Mouse (Mus musculus): ENCODE measurements at regions not wholly inside any gene's neighbourhood (a gene's known extent, or its start where the extent isn't known, plus 50 kb on each side); places are given as distances from the start of the nearest gene placed in this dataset.

DNA sequence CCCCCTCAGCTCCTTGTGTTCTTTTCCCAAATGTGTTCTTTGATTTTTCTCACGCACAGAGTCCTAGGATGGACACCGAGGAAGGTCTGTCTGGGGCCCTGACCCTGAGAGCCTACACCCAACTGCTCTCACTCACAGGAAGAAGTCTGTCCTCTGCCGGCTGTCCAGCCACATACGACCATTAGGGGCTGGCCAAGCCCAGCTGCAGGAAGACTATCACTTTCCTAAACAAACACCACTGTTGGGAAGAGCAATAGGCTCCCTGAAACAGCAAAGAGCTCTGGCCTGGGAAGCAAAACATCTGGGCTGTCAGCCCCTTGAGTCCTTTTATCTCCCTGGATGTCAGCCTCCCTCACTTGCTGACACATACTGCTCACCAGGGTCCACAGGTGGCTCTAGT, 224.8 kb upstream of the Far2 start:
- DNase-seq (ENCODE audit: low spot score in 2 of 2): no peak

DNA sequence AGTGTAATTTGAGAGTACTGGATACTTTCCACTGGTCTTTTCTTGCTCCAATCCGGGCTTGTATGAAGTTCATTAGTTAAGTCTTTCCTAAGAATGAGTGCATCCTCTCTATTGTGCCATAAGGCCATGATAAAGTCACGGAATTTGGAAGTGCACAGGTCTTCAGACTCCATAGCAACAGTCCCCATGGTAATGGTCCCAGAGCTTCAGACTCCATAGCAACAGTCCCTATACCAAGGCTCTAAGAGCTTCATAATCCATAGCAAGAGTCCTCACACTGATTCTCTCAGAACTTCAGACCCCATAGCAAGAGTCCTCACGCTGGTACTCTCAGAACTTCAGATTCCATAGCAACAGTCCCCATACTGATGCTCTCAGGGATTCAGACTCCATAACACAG, 214.5 kb upstream of the Far2 start:
- DNase-seq (ENCODE audit: low spot score in 2 of 2): no peak

DNA sequence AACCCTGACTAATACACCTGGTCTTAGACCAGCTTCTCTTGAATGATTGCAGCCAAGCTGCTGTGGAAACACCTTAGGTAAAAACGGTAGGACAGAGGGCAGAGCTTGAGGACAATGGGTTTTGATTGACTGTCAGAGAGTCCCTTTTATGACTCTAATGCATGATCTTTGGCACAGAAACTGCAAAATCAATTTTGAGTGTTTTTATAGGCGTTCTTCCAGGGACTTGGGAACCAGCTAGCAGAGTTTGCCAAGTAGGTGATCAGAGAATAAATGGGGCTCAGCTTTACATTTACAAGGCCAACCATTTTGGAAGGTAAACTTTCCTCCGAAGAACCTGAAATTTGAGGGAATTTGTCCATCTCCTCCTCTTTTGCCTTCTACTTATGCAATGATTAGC, 213.6 kb upstream of the Far2 start:
- no peak for DNase-seq (ENCODE audit: low spot score in 2 of 2)

- no peak for DNase-seq (ENCODE audit: low spot score in 2 of 2)
These were observed 208.2 kb upstream of the Far2 start for GRCm38 (mm10) chr6:147838846-147839245.

- no peak for DNase-seq (ENCODE audit: low spot score in 2 of 2)
These were observed 197.1 kb upstream of the Far2 start for GRCm38 (mm10) chr6:147849988-147850387.

DNA sequence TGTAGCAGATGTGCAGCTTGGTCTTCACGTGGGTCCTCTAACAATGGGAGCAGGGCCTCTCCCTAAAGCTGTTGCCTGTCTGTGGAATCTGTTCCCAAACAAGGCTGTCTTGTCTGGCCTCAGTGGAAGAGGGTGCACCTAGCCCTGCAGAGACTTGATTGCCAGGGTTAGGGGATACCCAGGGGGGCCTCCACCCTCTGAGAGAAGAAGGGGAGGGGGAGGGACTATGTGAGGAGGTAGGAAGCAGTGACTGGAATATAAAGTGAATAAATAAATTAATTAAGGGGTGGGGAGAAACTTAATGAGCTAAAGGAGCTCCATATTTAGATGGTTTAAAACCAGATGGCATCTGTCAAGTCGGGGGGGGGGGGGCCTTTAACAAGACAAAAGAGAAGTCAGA, 185.9 kb upstream of the Far2 start:
- no peak for DNase-seq (ENCODE audit: low spot score in 2 of 2)

DNA sequence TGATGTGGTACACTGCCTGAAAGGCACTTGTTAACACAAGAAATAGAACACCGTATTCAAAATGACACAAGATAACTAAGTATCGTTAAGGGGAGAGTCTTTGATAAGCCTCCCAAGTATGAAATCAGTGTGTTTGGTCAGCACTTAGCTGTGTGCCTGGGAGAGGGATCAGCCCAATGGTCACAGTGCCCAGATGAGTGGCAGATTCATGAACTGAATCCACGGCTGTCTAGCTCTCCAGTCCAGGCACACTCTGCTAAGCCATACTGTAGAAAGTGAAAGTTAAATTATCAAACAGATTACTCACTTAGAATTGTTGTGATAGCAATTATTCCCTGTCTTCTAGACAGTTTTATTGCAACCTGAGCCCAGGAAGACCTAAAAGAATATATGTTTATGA, 176.0 kb upstream of the Far2 start:
- DNase-seq (ENCODE audit: low spot score in 2 of 2): no peak

- DNase-seq (ENCODE audit: low spot score in 2 of 2): no peak
These were observed 173.9 kb upstream of the Far2 start for GRCm38 (mm10) chr6:147873173-147873572.

DNA sequence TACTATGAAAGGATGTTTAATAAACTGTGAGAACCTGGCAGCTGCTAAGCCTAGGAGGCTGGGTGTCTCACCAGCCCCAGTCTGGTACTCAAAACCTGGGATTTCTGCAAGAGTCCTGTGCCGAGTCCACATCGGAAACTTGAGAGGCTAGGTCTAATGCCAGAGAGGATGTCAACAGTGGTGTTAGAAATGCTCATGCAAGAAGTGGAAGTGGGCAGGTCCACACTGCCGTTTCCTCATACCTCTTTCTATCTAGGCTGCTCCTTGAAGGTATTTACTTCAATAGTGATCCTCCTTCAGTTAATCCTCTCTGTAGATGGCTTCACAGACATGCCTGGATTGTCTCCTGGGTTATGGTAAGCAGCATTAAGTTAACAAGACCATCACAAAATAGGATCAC, 168.6 kb upstream of the Far2 start:
- DNase-seq (ENCODE audit: low spot score in 2 of 2): no peak

- DNase-seq (ENCODE audit: low spot score in 2 of 2): no peak
These were observed 161.2 kb upstream of the Far2 start for GRCm38 (mm10) chr6:147885902-147886301.

GRCm38 (mm10) chr6:147919697-147920096, 127.4 kb upstream of the Far2 start:
- DNase-seq (ENCODE audit: low spot score in 2 of 2): no peak

GRCm38 (mm10) chr6:147921091-147921490, 126.0 kb upstream of the Far2 start:
- DNase-seq (ENCODE audit: low spot score in 2 of 2): no peak

- no peak for DNase-seq (ENCODE audit: low spot score in 2 of 2)
These were observed 124.6 kb upstream of the Far2 start for GRCm38 (mm10) chr6:147922506-147922905.

- DNase-seq (ENCODE audit: low spot score in 2 of 2): no peak
These were observed 123.8 kb upstream of the Far2 start for GRCm38 (mm10) chr6:147923246-147923645.

GRCm38 (mm10) chr6:147928951-147929350, 118.1 kb upstream of the Far2 start:
- no peak for DNase-seq (ENCODE audit: low spot score in 2 of 2)

DNA sequence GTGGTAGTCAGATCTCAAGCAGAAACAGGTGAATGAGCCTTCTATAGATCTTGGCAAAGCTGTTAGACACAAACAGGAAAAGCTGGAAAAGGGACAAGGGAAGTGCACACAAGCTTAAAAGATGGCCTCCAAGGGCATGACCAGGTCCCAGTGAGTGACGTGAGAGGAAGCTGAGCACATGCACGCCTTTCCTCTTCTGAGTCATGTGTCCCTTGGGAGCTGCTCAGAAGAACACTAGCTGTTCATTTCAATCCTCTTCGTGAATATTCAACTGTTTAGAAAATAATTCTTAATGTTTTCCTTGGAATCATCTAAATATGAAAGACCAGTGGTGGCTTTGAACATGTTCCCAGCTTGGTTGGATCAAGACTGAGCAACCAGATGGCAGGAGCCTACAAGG, 103.0 kb upstream of the Far2 start:
- DNase-seq (ENCODE audit: low spot score in 2 of 2): no peak

- no peak for DNase-seq (ENCODE audit: low spot score in 2 of 2)
These were observed 102.0 kb upstream of the Far2 start for GRCm38 (mm10) chr6:147944940-147945676.

DNA sequence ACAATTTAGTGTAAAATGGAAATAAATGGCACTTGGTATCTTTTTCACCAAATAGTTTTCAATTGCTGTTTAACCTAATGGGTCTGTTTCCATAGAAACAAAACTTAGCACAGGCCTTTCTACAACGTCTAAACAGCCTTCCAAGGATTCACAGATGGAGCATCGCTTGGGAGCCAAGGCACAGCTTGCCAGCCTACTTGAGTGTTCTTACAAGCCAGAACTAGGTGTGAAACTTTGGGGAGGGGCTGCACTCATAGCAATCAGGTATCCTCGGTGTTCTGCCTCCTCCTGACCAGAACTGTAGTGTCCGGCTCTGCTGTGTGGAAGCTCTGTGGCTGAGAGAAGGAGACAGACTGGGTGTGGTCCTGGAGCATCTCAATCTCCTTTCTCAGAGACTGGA, 99.1 kb upstream of the Far2 start:
- no peak for DNase-seq (ENCODE audit: low spot score in 2 of 2)

DNA sequence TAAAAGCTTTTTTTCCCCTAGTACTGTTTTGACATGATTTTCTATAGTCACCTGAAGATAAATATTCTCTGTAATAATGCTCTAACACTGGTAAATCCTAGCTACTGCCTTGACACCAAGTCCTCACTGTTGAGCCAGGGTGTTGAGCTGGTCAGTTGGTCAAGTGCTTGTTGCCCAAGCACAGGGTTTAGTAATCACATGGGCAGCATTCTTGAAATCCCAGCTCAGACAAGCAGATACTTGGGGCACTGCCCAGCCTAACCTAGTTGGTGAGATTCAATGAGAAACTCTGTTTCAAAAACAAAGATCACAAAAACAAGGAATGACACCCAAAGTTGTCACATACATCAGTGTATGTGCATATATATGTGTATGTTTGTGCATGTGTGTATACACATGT, 95.4 kb upstream of the Far2 start:
- DNase-seq (ENCODE audit: low spot score in 2 of 2): no peak

- DNase-seq (ENCODE audit: low spot score in 2 of 2): no peak
These were observed 93.9 kb upstream of the Far2 start for GRCm38 (mm10) chr6:147953058-147953679.

- DNase-seq (ENCODE audit: low spot score in 2 of 2): no peak
These were observed 93.3 kb upstream of the Far2 start for GRCm38 (mm10) chr6:147953753-147954152.

- no peak for DNase-seq (ENCODE audit: low spot score in 2 of 2)
These were observed 92.8 kb upstream of the Far2 start for GRCm38 (mm10) chr6:147954253-147954652.

GRCm38 (mm10) chr6:147954967-147955830, 91.9 kb upstream of the Far2 start:
- no peak for DNase-seq (ENCODE audit: low spot score in 2 of 2)

Measured in urinary bladder, postnatal 4 days (tissue).